Mouse (Mus musculus): ENCODE measurements around the gene Gp1bb.

Gp1bb gene

GRCm38 (mm10) chr16:18622019-18622418 is at the start of gene Gp1bb:
Gp1bb (minus strand) TSS chr16:18622403.
- in situ Hi-C loops (cut with MboI; ENCODE audit: low pct_unique_long_range_greater_than_20kb in 1 of 2, low sequenced_read_pairs in 2 of 2, unreplicated experiment in 1 of 2), result loop anchor here in 1 of 2 experiments (5.0 kb wide), 1 partner anchor 40 kb away; no protein-coding TSS in a partner anchor

- in situ Hi-C loops (cut with MboI; ENCODE audit: low pct_unique_long_range_greater_than_20kb in 1 of 2, low sequenced_read_pairs in 2 of 2, unreplicated experiment in 1 of 2), result no loop called here
These were observed 47.7 kb upstream of the Gp1bb start for GRCm38 (mm10) chr16:18669914-18670313.

GRCm38 (mm10) chr16:18658597-18658996 is 36.4 kb upstream of the Gp1bb start:
- in situ Hi-C loops (cut with MboI; ENCODE audit: low pct_unique_long_range_greater_than_20kb in 1 of 2, low sequenced_read_pairs in 2 of 2, unreplicated experiment in 1 of 2), result no loop called here

GRCm38 (mm10) chr16:18655372-18656098 is 33.3 kb upstream of the Gp1bb start:
- in situ Hi-C loops (cut with MboI; ENCODE audit: low pct_unique_long_range_greater_than_20kb in 1 of 2, low sequenced_read_pairs in 2 of 2, unreplicated experiment in 1 of 2), result no loop called here

GRCm38 (mm10) chr16:18653290-18654160 is 31.3 kb upstream of the Gp1bb start:
- in situ Hi-C loops (cut with MboI; ENCODE audit: low pct_unique_long_range_greater_than_20kb in 1 of 2, low sequenced_read_pairs in 2 of 2, unreplicated experiment in 1 of 2), result no loop called here

GRCm38 (mm10) chr16:18649126-18649525 is 26.9 kb upstream of the Gp1bb start:
- in situ Hi-C loops (cut with MboI; ENCODE audit: low pct_unique_long_range_greater_than_20kb in 1 of 2, low sequenced_read_pairs in 2 of 2, unreplicated experiment in 1 of 2), result no loop called here

GRCm38 (mm10) chr16:18645329-18645728 is 23.1 kb upstream of the Gp1bb start:
- in situ Hi-C loops (cut with MboI; ENCODE audit: low pct_unique_long_range_greater_than_20kb in 1 of 2, low sequenced_read_pairs in 2 of 2, unreplicated experiment in 1 of 2), result no loop called here

GRCm38 (mm10) chr16:18644485-18644884 is 22.3 kb upstream of the Gp1bb start:
- in situ Hi-C loops (cut with MboI; ENCODE audit: low pct_unique_long_range_greater_than_20kb in 1 of 2, low sequenced_read_pairs in 2 of 2, unreplicated experiment in 1 of 2), result no loop called here

- in situ Hi-C loops (cut with MboI; ENCODE audit: low pct_unique_long_range_greater_than_20kb in 1 of 2, low sequenced_read_pairs in 2 of 2, unreplicated experiment in 1 of 2), result no loop called here
These were observed 21.3 kb upstream of the Gp1bb start for GRCm38 (mm10) chr16:18643406-18643998.

- in situ Hi-C loops (cut with MboI; ENCODE audit: low pct_unique_long_range_greater_than_20kb in 1 of 2, low sequenced_read_pairs in 2 of 2, unreplicated experiment in 1 of 2), result no loop called here
These were observed 20.7 kb upstream of the Gp1bb start for GRCm38 (mm10) chr16:18642897-18643296.

- in situ Hi-C loops (cut with MboI; ENCODE audit: low pct_unique_long_range_greater_than_20kb in 1 of 2, low sequenced_read_pairs in 2 of 2, unreplicated experiment in 1 of 2), result no loop called here
These were observed 20.1 kb upstream of the Gp1bb start for GRCm38 (mm10) chr16:18642291-18642690.

GRCm38 (mm10) chr16:18639382-18639929 is 17.3 kb upstream of the Gp1bb start:
- in situ Hi-C loops (cut with MboI; ENCODE audit: low pct_unique_long_range_greater_than_20kb in 1 of 2, low sequenced_read_pairs in 2 of 2, unreplicated experiment in 1 of 2), result no loop called here

- in situ Hi-C loops (cut with MboI; ENCODE audit: low pct_unique_long_range_greater_than_20kb in 1 of 2, low sequenced_read_pairs in 2 of 2, unreplicated experiment in 1 of 2), result no loop called here
These were observed 16.2 kb upstream of the Gp1bb start for GRCm38 (mm10) chr16:18638396-18638795.

- in situ Hi-C loops (cut with MboI; ENCODE audit: low pct_unique_long_range_greater_than_20kb in 1 of 2, low sequenced_read_pairs in 2 of 2, unreplicated experiment in 1 of 2), result no loop called here
These were observed 14.6 kb upstream of the Gp1bb start for GRCm38 (mm10) chr16:18636804-18637203.

GRCm38 (mm10) chr16:18636401-18636800 is 14.2 kb upstream of the Gp1bb start:
- in situ Hi-C loops (cut with MboI; ENCODE audit: low pct_unique_long_range_greater_than_20kb in 1 of 2, low sequenced_read_pairs in 2 of 2, unreplicated experiment in 1 of 2), result no loop called here

- in situ Hi-C loops (cut with MboI; ENCODE audit: low pct_unique_long_range_greater_than_20kb in 1 of 2, low sequenced_read_pairs in 2 of 2, unreplicated experiment in 1 of 2), result no loop called here
These were observed 11.1 kb upstream of the Gp1bb start for GRCm38 (mm10) chr16:18633333-18633732.

- in situ Hi-C loops (cut with MboI; ENCODE audit: low pct_unique_long_range_greater_than_20kb in 1 of 2, low sequenced_read_pairs in 2 of 2, unreplicated experiment in 1 of 2), result no loop called here
These were observed 10.6 kb upstream of the Gp1bb start for GRCm38 (mm10) chr16:18632816-18633215.

GRCm38 (mm10) chr16:18632059-18632458 is 9.9 kb upstream of the Gp1bb start:
- in situ Hi-C loops (cut with MboI; ENCODE audit: low pct_unique_long_range_greater_than_20kb in 1 of 2, low sequenced_read_pairs in 2 of 2, unreplicated experiment in 1 of 2), result no loop called here

GRCm38 (mm10) chr16:18631141-18631540 is 8.9 kb upstream of the Gp1bb start:
- in situ Hi-C loops (cut with MboI; ENCODE audit: low pct_unique_long_range_greater_than_20kb in 1 of 2, low sequenced_read_pairs in 2 of 2, unreplicated experiment in 1 of 2), result no loop called here
